Mouse (Mus musculus) heart, embryonic 14.5 days (tissue): ENCODE results near the gene Lrrc31. TPM values are rescaled to one million over a fixed set of nuclear protein-coding genes. Genes with fewer than 3 reads are reported as not detected.

ENCODE experiments used
- ATAC-seq: fragments of 200-750 bp; cut with Nextera tagmentation; 2 replicates; pipeline ENCODE4 v1.8.0; 2017; ENCODE audit warnings: low read depth, moderate TSS enrichment; ENCODE audit not compliant: insufficient number of reproducible peaks, insufficient read depth, low FRiP score
- H3K27ac ChIP-seq, 2 experiments: fragments of 200-500 bp in 1 of 2; fragments of 300-500 bp in 1 of 2; sonication (generic) in 1 of 2; replicated peaks in 1 of 2; 2 replicates each; pipeline ENCODE4 v1.5.1; 2012 to 2014; ENCODE audit warnings: low read depth in 2 of 2, low read length in 2 of 2, control low read depth in 1 of 2, mild to moderate bottlenecking in 1 of 2, mixed read lengths in 1 of 2; ENCODE audit not compliant: control insufficient read depth in 1 of 2, insufficient read depth in 1 of 2
- H3K27me3 ChIP-seq: fragments of 300-500 bp; sonication (generic); 2 replicates; pipeline ENCODE4 v1.6.1; 2014; ENCODE audit warnings: mild to moderate bottlenecking, low read length, control low read depth; ENCODE audit not compliant: control insufficient read depth, insufficient read depth
- H3K36me3 ChIP-seq: fragments of 300-500 bp; sonication (generic); 2 replicates; pipeline ENCODE4 v1.6.1; 2014; ENCODE audit warnings: mild to moderate bottlenecking, control low read depth, low read length, mixed read lengths; ENCODE audit not compliant: control insufficient read depth, insufficient read depth
- H3K4me1 ChIP-seq, 2 experiments: fragments of 200-500 bp in 1 of 2; fragments of 300-500 bp in 1 of 2; sonication (generic) in 1 of 2; 2 replicates each; pipeline ENCODE4 v1.6.1; 2012 to 2014; ENCODE audit warnings: low read length in 2 of 2, control low read depth in 1 of 2, mixed read lengths in 1 of 2; ENCODE audit not compliant: control insufficient read depth in 2 of 2, insufficient read depth in 2 of 2
- H3K4me2 ChIP-seq: fragments of 300-500 bp; sonication (generic); 2 replicates; pipeline ENCODE4 v1.6.1; 2014; ENCODE audit warnings: mild to moderate bottlenecking, low read length
- H3K4me3 ChIP-seq, 2 experiments: fragments of 200-500 bp in 1 of 2; fragments of 300-500 bp in 1 of 2; sonication (generic) in 1 of 2; 2 replicates each; pipeline ENCODE4 v1.5.1; 2012 to 2014; ENCODE audit warnings: low read length in 2 of 2, mild to moderate bottlenecking in 2 of 2, control low read depth in 1 of 2, low read depth in 1 of 2, moderate library complexity in 1 of 2; ENCODE audit not compliant: control insufficient read depth in 1 of 2, insufficient read depth in 1 of 2
- H3K9ac ChIP-seq: fragments of 300-500 bp; sonication (generic); 2 replicates; pipeline ENCODE4 v1.6.1; 2014; ENCODE audit warnings: mild to moderate bottlenecking, low read length
- H3K9me3 ChIP-seq: fragments of 300-500 bp; sonication (generic); 2 replicates; pipeline ENCODE4 v1.6.1; 2016; ENCODE audit warnings: low read length, control low read depth; ENCODE audit not compliant: control insufficient read depth
- WGBS: fragments of 180-500 bp; shearing (Covaris S2); extraction: QIAGEN DNeasy Blood & Tissue Kit; methylation state at CpG from one replicate; pipeline ENCODE4 v1.1.7; 2014; 5-methylcytosine and 5-hydroxymethylcytosine counted together
- polyA plus RNA-seq: library from polyadenylated mRNA; unstranded; fragments of >200 nt; fragmentation: Nextera tagmentation; extraction: Ambion mirVana; gene quantifications from 2 replicates; pipeline ENCODE4 v1.2.1, GENCODE M21; 2014

Gene Lrrc31
- polyA plus RNA-seq, 1 experiment from 2014 or later = not detected

DNA sequence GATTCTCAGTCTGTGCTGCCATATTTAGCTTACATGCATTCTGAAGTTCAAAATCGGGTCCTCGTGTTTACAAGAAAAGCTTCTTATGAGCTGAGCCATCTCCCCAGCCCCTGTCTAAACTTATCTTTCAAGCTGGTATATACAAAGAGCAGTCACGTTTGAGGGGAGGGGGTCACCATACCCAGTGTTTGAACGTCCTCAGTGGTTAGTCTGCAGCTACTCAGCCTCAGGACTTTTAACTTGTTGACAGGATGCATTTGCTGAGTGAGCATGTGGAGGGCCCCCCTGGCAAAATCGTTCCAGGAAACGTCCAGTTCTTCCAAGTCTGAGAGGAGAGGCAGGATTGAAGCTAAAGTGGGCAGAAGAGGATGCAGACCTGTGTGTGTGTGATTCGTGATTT, 8.7 kb downstream of the Lrrc31 start:
- no peak overlapping the region for H3K9ac ChIP-seq
- H3K27me3 ChIP-seq = no peaks in the 10 kb centered on the region
- no peak for ATAC-seq
- H3K27ac ChIP-seq = no peak overlapping the region
- H3K4me1 ChIP-seq = peaks cover 2 to 6% of the 10 kb centered on the region in 2 experiments; a peak in 1 of 4 replicates
- H3K4me2 ChIP-seq = no peak overlapping the region
- no peak overlapping the region for H3K4me3 ChIP-seq
- H3K9me3 ChIP-seq = no peaks in the 10 kb centered on the region
- 22% methylated on average over 7 of the region's 7 CpGs for WGBS
- no peaks in the 10 kb centered on the region for H3K36me3 ChIP-seq

- H3K27me3 ChIP-seq = no peaks in the 10 kb centered on the region
- H3K4me3 ChIP-seq = no peak overlapping the region
- 60% methylated on average over 3 of the region's 3 CpGs for WGBS
- H3K36me3 ChIP-seq = no peaks in the 10 kb centered on the region
- peaks cover 2 to 4% of the 10 kb centered on the region in 2 experiments; a peak in 1 of 4 replicates for H3K4me1 ChIP-seq
- no peak for ATAC-seq
- no peak overlapping the region for H3K27ac ChIP-seq
- H3K9ac ChIP-seq = no peak overlapping the region
- H3K9me3 ChIP-seq = no peaks in the 10 kb centered on the region
- H3K4me2 ChIP-seq = no peak overlapping the region
Observed at GRCm38 (mm10) chr3:30687216-30687615, 12.4 kb downstream of the Lrrc31 start.

DNA sequence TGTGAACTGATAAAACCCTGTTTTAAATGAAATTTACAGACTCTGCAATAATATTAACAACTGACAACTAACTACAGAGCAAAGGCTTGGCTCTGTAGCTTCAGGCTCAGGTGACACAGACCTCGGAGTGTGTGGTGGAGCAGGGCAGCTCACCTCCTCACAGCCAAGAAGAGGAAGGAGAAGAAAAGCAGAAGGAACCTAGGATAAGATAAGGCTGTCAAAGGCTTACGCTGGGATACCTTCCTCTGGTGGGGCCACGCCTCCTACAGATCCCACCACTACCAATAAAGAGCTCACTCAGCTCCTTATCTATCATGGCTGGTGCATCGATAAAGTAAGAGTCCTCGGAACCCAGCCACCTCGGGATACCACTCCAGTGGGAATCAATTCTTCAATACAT, 16.5 kb downstream of the Lrrc31 start:
- H3K36me3 ChIP-seq = no peaks in the 10 kb centered on the region
- no peak overlapping the region for H3K9ac ChIP-seq
- H3K4me2 ChIP-seq = no peak overlapping the region
- H3K27me3 ChIP-seq = no peaks in the 10 kb centered on the region
- no peaks in the 10 kb centered on the region for H3K9me3 ChIP-seq
- ATAC-seq = no peak
- H3K27ac ChIP-seq = no peak overlapping the region
- H3K4me1 ChIP-seq = peaks cover 2% of the 10 kb centered on the region in 2 experiments; a peak in 1 of 4 replicates
- 11% methylated on average over 6 of the region's 6 CpGs for WGBS
- H3K4me3 ChIP-seq = no peak overlapping the region

- Histone ChIP-seq H3K9me3 (no peaks in the 10 kb centered on the region), H3K27ac (no peak overlapping the region), H3K9ac (no peak overlapping the region), H3K4me3 (no peak overlapping the region), H3K36me3 (no peaks in the 10 kb centered on the region), H3K4me1 (no peaks in the 10 kb centered on the region), H3K27me3 (peaks cover under 1% of the 10 kb centered on the region; the same call in 1 of the 2 replicates), H3K4me2 (no peak overlapping the region)
- 80% methylated on average over 9 of the region's 9 CpGs for WGBS
- no peak for ATAC-seq
Observed at GRCm38 (mm10) chr3:30658486-30658885, 41.2 kb downstream of the Lrrc31 start.

DNA sequence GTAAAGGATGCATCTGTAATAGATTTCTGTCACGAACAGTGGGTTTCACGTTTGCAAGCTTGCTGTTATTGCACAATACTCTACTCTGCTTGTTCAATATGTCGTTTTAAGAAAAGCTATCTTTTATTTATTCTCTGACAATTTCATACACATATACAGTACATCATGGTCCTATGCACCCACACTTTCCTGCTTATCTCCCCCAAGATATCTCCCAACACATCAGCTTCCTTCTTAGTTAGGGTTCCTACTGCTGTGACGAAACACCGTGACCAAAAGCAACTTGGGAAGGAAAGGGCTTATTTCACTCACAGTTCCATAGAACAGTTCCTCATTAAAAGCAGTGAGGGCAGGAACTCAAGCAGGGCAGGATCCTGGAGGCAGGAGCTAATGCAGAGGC, 43.7 kb downstream of the Lrrc31 start:
- 82% methylated on average over 5 of the region's 5 CpGs for WGBS
- Histone ChIP-seq H3K4me1 (no peaks in the 10 kb centered on the region), H3K4me3 (no peak overlapping the region), H3K36me3 (no peaks in the 10 kb centered on the region), H3K9ac (no peak overlapping the region), H3K27ac (no peak overlapping the region), H3K27me3 (peaks cover 12% of the 10 kb centered on the region), H3K4me2 (no peak overlapping the region), H3K9me3 (no peaks in the 10 kb centered on the region)
- no peak for ATAC-seq

- under 1% methylated on average over 41 of the region's 41 CpGs for WGBS
- ATAC-seq = no peak
- peak overlapping the region; percentile 47 to 50 for H3K4me3 ChIP-seq
- H3K9me3 ChIP-seq = no peaks in the 10 kb centered on the region
- peaks cover 6 to 8% of the 10 kb centered on the region in 2 experiments for H3K4me1 ChIP-seq
- peaks cover 28% of the 10 kb centered on the region for H3K27me3 ChIP-seq
- no peak overlapping the region for H3K27ac ChIP-seq
- peak overlapping the region; percentile 54 for H3K9ac ChIP-seq
- no peaks in the 10 kb centered on the region for H3K36me3 ChIP-seq
- H3K4me2 ChIP-seq = peak overlapping the region; percentile 97
Observed at GRCm38 (mm10) chr3:30650062-30650841, 49.4 kb downstream of the Lrrc31 start.

DNA sequence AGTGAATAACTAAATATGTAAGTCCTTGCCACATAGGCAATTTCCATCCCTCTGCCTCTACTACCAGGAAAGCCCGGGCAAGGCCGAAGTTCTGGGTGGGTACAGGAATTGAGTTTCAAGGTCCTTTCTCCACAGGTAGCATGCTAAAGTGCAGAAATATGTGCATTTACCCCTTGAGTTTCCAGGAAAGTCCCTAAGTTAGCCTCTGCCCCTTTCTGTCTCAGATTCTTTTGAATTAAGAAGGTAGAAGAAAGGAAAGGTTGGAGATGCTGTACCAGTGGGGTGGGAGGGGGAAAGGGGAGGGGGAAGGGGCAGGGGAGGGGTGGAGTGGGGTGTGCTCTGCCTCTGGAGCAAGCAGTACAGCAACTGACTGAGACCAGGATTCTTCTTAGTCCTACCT, 51.2 kb downstream of the Lrrc31 start:
- H3K4me1 ChIP-seq = peaks cover 6 to 8% of the 10 kb centered on the region in 2 experiments
- no peak overlapping the region for H3K4me3 ChIP-seq
- no peak overlapping the region for H3K9ac ChIP-seq
- no peak for ATAC-seq
- H3K27ac ChIP-seq = no peak overlapping the region
- no peaks in the 10 kb centered on the region for H3K9me3 ChIP-seq
- no peaks in the 10 kb centered on the region for H3K36me3 ChIP-seq
- H3K4me2 ChIP-seq = no peak overlapping the region
- peaks cover 27% of the 10 kb centered on the region for H3K27me3 ChIP-seq
- 85% methylated on average over 2 of the region's 2 CpGs for WGBS
